Mouse (Mus musculus) kidney, postnatal 0 days (tissue): ENCODE results near the gene Glipr2. TPM values are rescaled to one million over a fixed set of nuclear protein-coding genes. Genes with fewer than 3 reads are reported as not detected.

Source experiments
- ATAC-seq: fragments of 200-750 bp; cut with Nextera tagmentation; replicated peaks from 2 replicates; pipeline ENCODE4 v1.8.0; 2017; ENCODE audit warnings: low read depth, moderate number of reproducible peaks, moderate TSS enrichment, moderate library complexity; ENCODE audit not compliant: low FRiP score
- DNase-seq: peaks from one replicate; pipeline ENCODE4 v3.0.0-alpha.2; 2016; ENCODE audit warnings: low spot score
- H3K27ac ChIP-seq: fragments of 300-500 bp; sonication (generic); 2 replicates; pipeline ENCODE4 v1.5.1; 2014; ENCODE audit warnings: mild to moderate bottlenecking
- H3K27me3 ChIP-seq: fragments of 300-500 bp; sonication (generic); 2 replicates; pipeline ENCODE4 v1.6.1; 2014; ENCODE audit warnings: low read length, mixed read lengths; ENCODE audit not compliant: insufficient read depth
- H3K36me3 ChIP-seq: fragments of 300-500 bp; sonication (generic); 2 replicates; pipeline ENCODE4 v1.6.1; 2014; ENCODE audit warnings: low read length, mixed read lengths; ENCODE audit not compliant: insufficient read depth
- H3K4me1 ChIP-seq: fragments of 300-500 bp; sonication (generic); replicated peaks from 2 replicates; pipeline ENCODE4 v1.6.1; 2014; ENCODE audit warnings: antibody characterized with exemption, low read length, mixed read lengths; ENCODE audit not compliant: insufficient read depth
- H3K4me2 ChIP-seq: fragments of 300-500 bp; sonication (generic); 2 replicates; pipeline ENCODE4 v1.6.1; 2014; ENCODE audit warnings: mild to moderate bottlenecking, low read length, moderate library complexity, mixed read lengths
- H3K4me3 ChIP-seq: fragments of 300-500 bp; sonication (generic); replicated peaks from 2 replicates; pipeline ENCODE4 v1.5.1; 2014; ENCODE audit warnings: low read depth, low read length
- H3K9ac ChIP-seq: fragments of 300-500 bp; sonication (generic); 2 replicates; pipeline ENCODE4 v1.6.1; 2014; ENCODE audit warnings: low read depth, low read length
- H3K9me3 ChIP-seq: fragments of 300-500 bp; sonication (generic); replicated peaks from 2 replicates; pipeline ENCODE4 v1.6.1; 2016; ENCODE audit warnings: low read length, inconsistent platforms, mixed read lengths
- CTCF ChIP-seq: IDR thresholded peaks from 2 replicates; pipeline ENCODE4 v1.5.1; 2016; ENCODE audit warnings: antibody characterized with exemption, low read depth, mild to moderate bottlenecking, moderate library complexity
- WGBS: fragments of 180-500 bp; shearing (Covaris S2); extraction: QIAGEN DNeasy Blood & Tissue Kit; methylation state at CpG from one replicate; pipeline ENCODE4 v1.1.7; 2014; 5-methylcytosine and 5-hydroxymethylcytosine counted together
- polyA plus RNA-seq: library from polyadenylated mRNA; unstranded; fragments of >200 nt; fragmentation: Nextera tagmentation; extraction: Ambion mirVana; gene quantifications from 2 replicates; pipeline ENCODE4 v1.2.1, GENCODE M21; 2015

The Glipr2 gene
- polyA plus RNA-seq, 1 experiment from 2014 or later = 54.9 TPM

- Histone ChIP-seq H3K4me2 (no peak overlapping the region), H3K4me3 (no peak overlapping the region), H3K9me3 (no peaks in the 10 kb centered on the region), H3K27me3 (no peaks in the 10 kb centered on the region), H3K9ac (no peak overlapping the region), H3K4me1 (peaks cover 20% of the 10 kb centered on the region), H3K36me3 (no peaks in the 10 kb centered on the region), H3K27ac (no peak overlapping the region)
- no peak for TF ChIP-seq CTCF
- ATAC-seq (no peak), DNase-seq (no peak)
- WGBS = 72% methylated on average over 10 of the region's 10 CpGs
Measured at GRCm38 (mm10) chr4:43974914-43975616, 17.9 kb downstream of the Glipr2 start.

GRCm38 (mm10) chr4:43976223-43976740 is 19.1 kb downstream of the Glipr2 start:
- 79% methylated on average over 6 of the region's 6 CpGs for WGBS
- H3K9ac ChIP-seq = no peak overlapping the region
- ATAC-seq = no peak

GRCm38 (mm10) chr4:43978521-43979443 is 21.6 kb downstream of the Glipr2 start:
- Histone ChIP-seq H3K27me3 (no peaks in the 10 kb centered on the region), H3K4me1 (peaks cover 5% of the 10 kb centered on the region; the same call in 1 of the 2 replicates), H3K9me3 (no peaks in the 10 kb centered on the region), H3K36me3 (no peaks in the 10 kb centered on the region), H3K4me2 (no peak overlapping the region), H3K9ac (no peak overlapping the region), H3K27ac (peak overlapping the region; percentile 82), H3K4me3 (no peak overlapping the region)
- peak; percentile 76; the same call in 1 of the 2 replicates for ATAC-seq
- 27% methylated on average over 17 of the region's 17 CpGs for WGBS
- peak; percentile 87 for DNase-seq
- 0 out of 2 replicates have a peak, but pooled peaks have one; percentile 12 for TF ChIP-seq CTCF

More at GRCm38 (mm10) chr4:43976223-43976740, 19.1 kb downstream of the Glipr2 start:
- Histone ChIP-seq H3K4me1 (peaks cover 20% of the 10 kb centered on the region), H3K4me3 (no peak overlapping the region), H3K36me3 (no peaks in the 10 kb centered on the region), H3K27ac (no peak overlapping the region), H3K27me3 (no peaks in the 10 kb centered on the region), H3K4me2 (no peak overlapping the region), H3K9me3 (no peaks in the 10 kb centered on the region)
- DNase-seq = no peak
- TF ChIP-seq CTCF = no peak

GRCm38 (mm10) chr4:43979746-43980145 is 22.5 kb downstream of the Glipr2 start:
- no peak for DNase-seq
- ATAC-seq = no peak
- H3K4me3 ChIP-seq = no peak overlapping the region
- H3K4me1 ChIP-seq = peaks cover 5% of the 10 kb centered on the region; the same call in 1 of the 2 replicates
- H3K27ac ChIP-seq = 0 out of 2 replicates have a peak overlapping the region, but pooled peaks have one; percentile 82
- H3K36me3 ChIP-seq = no peaks in the 10 kb centered on the region
- H3K9me3 ChIP-seq = no peaks in the 10 kb centered on the region
- 75% methylated on average over 3 of the region's 3 CpGs for WGBS
- TF ChIP-seq CTCF = no peak
- no peak overlapping the region for H3K9ac ChIP-seq
- no peaks in the 10 kb centered on the region for H3K27me3 ChIP-seq
- no peak overlapping the region for H3K4me2 ChIP-seq

GRCm38 (mm10) chr4:43980236-43980635 is 23.0 kb downstream of the Glipr2 start:
- WGBS = 73% methylated on average over 4 of the region's 4 CpGs

GRCm38 (mm10) chr4:43980846-43981245 is 23.6 kb downstream of the Glipr2 start:
- no peak overlapping the region for H3K9ac ChIP-seq
- no peaks in the 10 kb centered on the region for H3K9me3 ChIP-seq
- 95% methylated on average over 6 of the region's 6 CpGs for WGBS
- no peak overlapping the region for H3K27ac ChIP-seq
- no peak for DNase-seq
- no peak overlapping the region for H3K4me3 ChIP-seq
- no peaks in the 10 kb centered on the region for H3K27me3 ChIP-seq
- no peak for ATAC-seq
- no peak overlapping the region for H3K4me2 ChIP-seq
- no peaks in the 10 kb centered on the region for H3K36me3 ChIP-seq
- peaks cover 5% of the 10 kb centered on the region; the same call in 1 of the 2 replicates for H3K4me1 ChIP-seq
- no peak for TF ChIP-seq CTCF

More at GRCm38 (mm10) chr4:43980236-43980635, 23.0 kb downstream of the Glipr2 start:
- Histone ChIP-seq H3K4me1 (peaks cover 5% of the 10 kb centered on the region; the same call in 1 of the 2 replicates), H3K27ac (no peak overlapping the region), H3K9ac (no peak overlapping the region), H3K36me3 (no peaks in the 10 kb centered on the region), H3K9me3 (no peaks in the 10 kb centered on the region), H3K27me3 (no peaks in the 10 kb centered on the region), H3K4me2 (no peak overlapping the region), H3K4me3 (no peak overlapping the region)
- TF ChIP-seq CTCF = no peak
- DNase-seq = no peak
- no peak for ATAC-seq
